Mouse (Mus musculus) cerebellum, adult 2 months (tissue): Measurements from ENCODE around the gene Vps41. TPM values are rescaled to one million over a fixed set of nuclear protein-coding genes. Genes with fewer than 3 reads are reported as not detected.

Experiments used
- DNase-seq, 2 experiments: peaks; one replicate each; pipeline ENCODE4 v3.0.0; 2021
- H3K27ac ChIP-seq: fragments of 200-500 bp; 2 replicates; pipeline ENCODE4 v1.5.1; 2012; ENCODE audit warnings: low read length, control low read depth, inconsistent platforms; ENCODE audit not compliant: insufficient read depth
- H3K27me3 ChIP-seq: fragments of 200-500 bp; 2 replicates; pipeline ENCODE4 v1.6.1; 2012; ENCODE audit warnings: inconsistent platforms, mild to moderate bottlenecking, low read length, moderate library complexity; ENCODE audit not compliant: control insufficient read depth, insufficient read depth
- H3K4me1 ChIP-seq: fragments of 200-500 bp; 2 replicates; pipeline ENCODE4 v1.6.1; 2011; ENCODE audit warnings: low read length; ENCODE audit not compliant: control insufficient read depth, insufficient read depth
- H3K4me3 ChIP-seq: fragments of 200-500 bp; replicated peaks from 2 replicates; pipeline ENCODE3; 2011; ENCODE audit warnings: mild to moderate bottlenecking, low read depth, low read length, control low read depth; ENCODE audit not compliant: insufficient read depth
- CTCF ChIP-seq: fragments of 200-500 bp; IDR thresholded peaks from 2 replicates; pipeline ENCODE4 v1.5.1; 2011; ENCODE audit warnings: low read depth, mild to moderate bottlenecking, control low read depth, low read length, moderate library complexity, borderline replicate concordance; ENCODE audit not compliant: insufficient read depth
- POLR2A ChIP-seq: fragments of 200-500 bp; IDR thresholded peaks from 2 replicates; pipeline ENCODE4 v1.6.1; 2011; ENCODE audit warnings: low read length, control low read depth, borderline replicate concordance; ENCODE audit not compliant: insufficient read depth
- WGBS: fragments of 180-500 bp; shearing (Covaris S2); methylation state at CpG from one replicate; pipeline ENCODE4 v1.1.7; 2018; 5-methylcytosine and 5-hydroxymethylcytosine counted together
- polyA plus RNA-seq: library from polyadenylated mRNA; depleted of rRNA; stranded (reverse); fragments of >200 nt; gene quantifications from 2 replicates; pipeline ENCODE4 v1.2.3, GENCODE M21; 2012; rRNA removed

Vps41 gene
- polyA plus RNA-seq, 1 experiment = 113 TPM

DNA sequence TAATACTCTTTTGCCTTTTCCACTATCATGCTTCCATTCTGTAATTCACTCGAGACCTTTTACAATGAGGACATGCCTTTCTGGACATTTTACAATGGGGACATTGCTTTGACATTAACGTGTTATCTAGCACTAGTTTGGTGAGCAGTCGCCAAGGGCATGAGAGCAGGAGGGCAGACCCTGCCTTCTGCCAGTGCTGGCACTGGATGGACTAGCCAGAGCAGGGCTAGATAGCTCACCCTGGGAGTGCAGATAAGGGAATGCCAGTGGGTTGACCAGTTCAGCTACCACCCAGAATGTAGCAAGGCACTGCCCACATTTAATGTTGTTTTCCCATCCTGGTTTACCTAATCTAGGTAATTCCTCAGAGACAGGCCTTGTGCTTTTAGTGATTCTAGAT, 179.7 kb downstream of the Vps41 start:
- no peaks in the 10 kb centered on the region for H3K27me3 ChIP-seq
- 50% methylated on average over 3 of the region's 3 CpGs for WGBS
- no peaks in the 10 kb centered on the region for H3K4me1 ChIP-seq
- H3K27ac ChIP-seq = no peak overlapping the region
- H3K4me3 ChIP-seq = no peak overlapping the region
- TF ChIP-seq CTCF (no peak), POLR2A (no peak)
- DNase-seq = no peak

DNA sequence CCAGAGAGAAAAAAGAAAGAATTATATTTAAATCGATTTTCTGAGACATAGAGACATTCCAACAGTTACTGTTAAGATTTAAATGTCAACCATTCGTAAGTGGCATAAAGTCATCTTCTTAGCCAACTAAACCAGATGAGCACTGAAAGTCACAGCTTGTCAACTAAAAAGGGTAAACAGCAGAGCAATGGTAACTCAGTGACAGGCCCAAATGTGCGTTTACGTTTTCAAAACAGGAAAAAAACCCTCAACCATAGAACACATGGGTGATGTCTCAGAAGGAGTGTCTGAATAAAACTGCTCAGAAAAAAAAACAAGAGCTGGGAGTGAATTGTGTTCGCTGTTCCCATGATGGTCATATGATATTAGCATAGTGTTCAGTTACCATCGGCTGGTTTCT, 186.5 kb downstream of the Vps41 start:
- Histone ChIP-seq H3K4me3 (no peak overlapping the region), H3K4me1 (no peaks in the 10 kb centered on the region), H3K27ac (no peak overlapping the region), H3K27me3 (no peaks in the 10 kb centered on the region)
- TF ChIP-seq CTCF (no peak), POLR2A (no peak)
- 90% methylated on average over 6 of the region's 6 CpGs for WGBS
- DNase-seq = no peak

DNA sequence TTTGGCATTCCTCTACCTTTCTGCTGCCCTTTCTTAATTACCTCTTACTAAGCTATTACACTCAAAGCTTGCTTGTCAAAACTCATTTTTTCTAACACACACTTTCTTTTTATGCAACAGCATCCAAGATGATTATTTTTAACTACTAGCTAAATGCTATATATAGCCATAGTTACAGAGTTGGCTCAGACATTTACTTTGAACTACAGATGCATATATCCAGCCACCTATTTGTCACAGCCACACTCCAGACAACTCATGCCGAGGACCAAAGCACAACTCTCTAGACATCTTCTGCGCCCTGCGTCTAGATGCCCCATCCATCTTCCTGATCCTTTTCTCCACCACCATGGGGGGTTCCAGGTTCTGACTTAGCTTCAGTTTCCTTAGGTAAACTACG, 197.7 kb downstream of the Vps41 start:
- 87% methylated on average over 4 of the region's 4 CpGs for WGBS
- H3K27ac ChIP-seq = no peak overlapping the region
- TF ChIP-seq POLR2A = no peak
- no peak for TF ChIP-seq CTCF
- DNase-seq = no peak
- H3K4me1 ChIP-seq = no peaks in the 10 kb centered on the region
- no peak overlapping the region for H3K4me3 ChIP-seq
- H3K27me3 ChIP-seq = no peaks in the 10 kb centered on the region

Other genes with a start within 250 kb of the Vps41 start
- 159 and 173 TPM in 2 replicates for gene Amph, start 230.9 kb downstream of the Vps41 start, polyA plus RNA-seq